Mouse (Mus musculus) ES-Bruce4 (cell line): ENCODE measurements around the gene Mgat4b. TPM values are rescaled to one million over a fixed set of nuclear protein-coding genes. Genes with fewer than 3 reads are reported as not detected.

ENCODE experiments used
- H3K27ac ChIP-seq: 2 replicates; pipeline ENCODE4 v1.5.1; 2012; ENCODE audit warnings: low read length, inconsistent platforms; ENCODE audit not compliant: insufficient read depth
- H3K27me3 ChIP-seq: 2 replicates; pipeline ENCODE4 v1.6.1; 2012; ENCODE audit warnings: mild to moderate bottlenecking, low read length, inconsistent platforms; ENCODE audit not compliant: control insufficient read depth, poor library complexity, insufficient read depth, severe bottlenecking
- H3K36me3 ChIP-seq: 2 replicates; pipeline ENCODE4 v1.6.1; 2012; ENCODE audit warnings: inconsistent platforms, mild to moderate bottlenecking, low read length, moderate library complexity; ENCODE audit not compliant: control insufficient read depth, poor library complexity, insufficient read depth, severe bottlenecking
- H3K4me1 ChIP-seq: one replicate; pipeline ENCODE4 v1.8.1; 2011; ENCODE audit warnings: low read length; ENCODE audit not compliant: control insufficient read depth, insufficient read depth
- H3K4me3 ChIP-seq: 2 replicates; pipeline ENCODE4 v1.5.1; 2011; ENCODE audit warnings: low read depth, mild to moderate bottlenecking, low read length
- H3K9ac ChIP-seq: 2 replicates; pipeline ENCODE4 v1.6.1; 2012; ENCODE audit warnings: low read depth, mild to moderate bottlenecking, inconsistent platforms; ENCODE audit not compliant: poor library complexity, severe bottlenecking
- H3K9me3 ChIP-seq: replicated peaks from 2 replicates; pipeline ENCODE4 v1.6.1; 2012; ENCODE audit warnings: mild to moderate bottlenecking, low read length, inconsistent platforms; ENCODE audit not compliant: control insufficient read depth, poor library complexity, insufficient read depth, severe bottlenecking
- CTCF ChIP-seq: IDR thresholded peaks from one replicate; pipeline ENCODE4 v1.8.1; 2011; ENCODE audit warnings: low read depth, low read length
- EP300 ChIP-seq: IDR thresholded peaks from 2 replicates; pipeline ENCODE4 v1.6.1; 2011; ENCODE audit warnings: low read depth, low read length; ENCODE audit not compliant: insufficient read depth
- POLR2A ChIP-seq: IDR thresholded peaks from one replicate; pipeline ENCODE4 v1.8.1; 2011; ENCODE audit warnings: low read length; ENCODE audit not compliant: insufficient read depth
- polyA plus RNA-seq: library from polyadenylated mRNA; stranded (reverse); fragments of >200 nt; gene quantifications from 2 replicates; pipeline ENCODE4 v1.2.4, GENCODE M21; 2011; ENCODE audit warnings: low read depth; ENCODE audit not compliant: missing spikeins, insufficient read depth, insufficient read length

Gene Mgat4b
- polyA plus RNA-seq, 1 experiment, result 30.8 TPM

DNA sequence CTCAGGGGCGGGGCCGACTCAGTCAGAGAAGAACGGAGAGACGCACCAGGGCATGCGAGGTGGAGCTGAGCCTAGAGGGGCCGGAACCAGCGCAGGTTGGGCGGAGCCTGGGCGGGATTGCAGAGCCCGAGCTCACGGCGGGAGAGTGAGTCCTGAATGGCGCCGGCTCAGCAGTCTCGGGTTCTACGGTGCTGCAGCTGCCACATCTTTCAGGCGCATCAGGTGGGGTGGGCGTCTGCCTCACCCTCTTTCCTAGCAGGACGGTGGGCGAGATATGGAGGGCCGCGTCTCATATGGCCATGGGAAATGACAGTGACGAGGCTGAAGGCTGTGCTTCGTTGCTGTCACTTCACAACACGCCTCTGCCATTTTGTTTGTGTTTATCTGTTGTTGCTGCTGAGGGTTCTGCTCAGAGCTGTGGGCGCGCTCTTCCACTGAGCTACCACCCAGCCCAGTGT is 35.9 kb upstream of the Mgat4b start:
- no peak overlapping the region for H3K27ac ChIP-seq
- H3K27me3 ChIP-seq, result no peaks in the 10 kb centered on the region
- no peaks in the 10 kb centered on the region for H3K9me3 ChIP-seq
- H3K4me3 ChIP-seq, result peak overlapping the region; percentile 92
- peak overlapping the region; percentile 48 for H3K9ac ChIP-seq
- H3K36me3 ChIP-seq, result no peaks in the 10 kb centered on the region
- H3K4me1 ChIP-seq, result no peaks in the 10 kb centered on the region
- TF ChIP-seq POLR2A (peak; percentile 93), EP300 (peak; percentile 61), CTCF (no peak)

DNA sequence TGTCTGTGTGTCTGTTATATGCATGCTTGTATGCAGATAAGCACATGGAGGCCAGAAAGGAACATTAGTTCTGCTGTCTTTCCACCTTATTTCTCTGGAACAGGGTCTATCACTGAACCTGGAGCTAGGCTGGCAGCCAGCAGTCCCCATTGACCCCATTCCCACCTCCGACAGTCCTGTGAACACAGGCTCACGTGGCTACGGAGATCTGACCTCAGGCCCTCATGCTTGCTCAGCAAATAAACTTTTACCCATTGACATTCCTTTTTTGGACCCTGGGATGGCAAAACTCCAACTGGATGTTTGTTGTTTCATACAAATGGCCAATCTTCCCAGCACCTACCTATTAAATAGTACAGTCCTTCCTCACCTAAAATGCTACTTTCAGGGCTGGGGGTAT is 34.3 kb upstream of the Mgat4b start:
- H3K27ac ChIP-seq, result no peak overlapping the region
- no peaks in the 10 kb centered on the region for H3K27me3 ChIP-seq
- H3K4me1 ChIP-seq, result no peaks in the 10 kb centered on the region
- no peaks in the 10 kb centered on the region for H3K36me3 ChIP-seq
- H3K9ac ChIP-seq, result no peak overlapping the region
- H3K4me3 ChIP-seq, result no peak overlapping the region
- TF ChIP-seq CTCF, result no peak
- H3K9me3 ChIP-seq, result no peaks in the 10 kb centered on the region

DNA sequence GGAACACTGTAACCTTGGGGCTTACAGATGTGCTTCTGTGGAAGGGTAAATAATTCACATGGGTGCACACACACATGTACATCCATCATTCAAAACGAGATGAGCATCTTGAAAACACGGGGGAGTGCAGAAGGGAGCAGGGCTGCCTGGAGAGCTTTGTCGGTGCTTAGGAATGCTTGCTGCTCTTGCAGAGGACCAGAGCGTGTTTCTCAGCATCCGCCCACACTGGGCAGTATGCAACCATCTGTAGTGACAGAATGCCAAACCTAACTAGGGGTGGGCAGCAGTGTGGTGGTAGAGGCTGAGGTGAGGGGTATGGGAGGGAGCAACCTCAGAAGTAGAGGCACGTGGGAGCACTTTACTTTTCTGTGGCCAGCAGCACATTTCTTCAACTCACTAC is 33.6 kb upstream of the Mgat4b start:
- no peak for TF ChIP-seq EP300
- no peak for TF ChIP-seq POLR2A
- TF ChIP-seq CTCF, result no peak
- Histone ChIP-seq H3K27ac (no peak overlapping the region), H3K9me3 (no peaks in the 10 kb centered on the region), H3K4me1 (no peaks in the 10 kb centered on the region), H3K9ac (no peak overlapping the region), H3K27me3 (no peaks in the 10 kb centered on the region), H3K4me3 (no peak overlapping the region), H3K36me3 (no peaks in the 10 kb centered on the region)

DNA sequence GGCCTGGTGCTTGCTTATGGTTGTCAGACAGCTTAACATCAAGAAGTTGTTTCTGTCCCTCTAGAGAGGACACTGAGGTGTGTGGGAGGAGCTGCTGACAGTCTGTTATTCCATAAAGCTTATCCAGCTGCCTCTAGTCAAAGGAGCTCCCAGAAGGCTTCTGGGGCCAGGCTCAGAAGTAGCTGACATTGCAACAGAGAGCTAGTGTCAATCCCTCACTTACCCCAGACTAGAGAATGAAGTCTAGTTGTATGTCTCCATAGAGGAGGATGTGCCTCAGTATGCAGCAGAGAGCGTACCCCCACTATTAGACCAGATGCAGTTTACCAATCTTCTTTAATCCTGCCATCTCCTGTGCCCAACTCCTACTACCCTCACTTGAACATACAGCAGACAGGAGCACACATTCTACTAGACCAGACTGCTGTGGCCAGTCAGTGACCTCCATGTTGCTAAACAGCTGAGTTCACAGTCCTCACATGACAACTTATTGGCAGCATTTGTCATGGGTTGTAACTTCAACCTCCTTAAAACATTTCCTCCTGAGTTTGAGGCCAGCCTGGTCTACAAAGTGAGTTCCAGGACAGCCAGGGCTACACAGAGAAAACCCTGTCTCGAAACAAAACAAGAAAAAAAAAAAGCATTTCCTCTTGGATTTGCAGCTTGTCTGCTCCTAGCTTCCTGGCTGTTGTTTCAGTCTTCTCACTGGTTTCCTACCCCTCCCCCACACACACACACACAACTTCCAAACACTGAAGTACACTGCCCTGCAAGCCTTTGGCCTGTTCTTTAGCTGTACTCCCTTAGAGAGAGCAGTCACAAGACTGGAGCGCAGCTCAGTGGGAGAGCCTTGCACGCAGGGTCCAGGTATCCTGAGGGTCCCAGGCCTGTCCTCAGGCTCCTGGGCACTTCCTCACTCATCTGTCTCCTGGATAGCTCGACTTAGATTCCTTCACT is 31.9 kb upstream of the Mgat4b start:
- Histone ChIP-seq H3K4me3 (no peak overlapping the region), H3K27me3 (no peaks in the 10 kb centered on the region), H3K9me3 (no peaks in the 10 kb centered on the region), H3K36me3 (no peaks in the 10 kb centered on the region), H3K4me1 (no peaks in the 10 kb centered on the region), H3K9ac (no peak overlapping the region), H3K27ac (no peak overlapping the region)
- TF ChIP-seq CTCF (no peak), POLR2A (no peak), EP300 (no peak)

DNA sequence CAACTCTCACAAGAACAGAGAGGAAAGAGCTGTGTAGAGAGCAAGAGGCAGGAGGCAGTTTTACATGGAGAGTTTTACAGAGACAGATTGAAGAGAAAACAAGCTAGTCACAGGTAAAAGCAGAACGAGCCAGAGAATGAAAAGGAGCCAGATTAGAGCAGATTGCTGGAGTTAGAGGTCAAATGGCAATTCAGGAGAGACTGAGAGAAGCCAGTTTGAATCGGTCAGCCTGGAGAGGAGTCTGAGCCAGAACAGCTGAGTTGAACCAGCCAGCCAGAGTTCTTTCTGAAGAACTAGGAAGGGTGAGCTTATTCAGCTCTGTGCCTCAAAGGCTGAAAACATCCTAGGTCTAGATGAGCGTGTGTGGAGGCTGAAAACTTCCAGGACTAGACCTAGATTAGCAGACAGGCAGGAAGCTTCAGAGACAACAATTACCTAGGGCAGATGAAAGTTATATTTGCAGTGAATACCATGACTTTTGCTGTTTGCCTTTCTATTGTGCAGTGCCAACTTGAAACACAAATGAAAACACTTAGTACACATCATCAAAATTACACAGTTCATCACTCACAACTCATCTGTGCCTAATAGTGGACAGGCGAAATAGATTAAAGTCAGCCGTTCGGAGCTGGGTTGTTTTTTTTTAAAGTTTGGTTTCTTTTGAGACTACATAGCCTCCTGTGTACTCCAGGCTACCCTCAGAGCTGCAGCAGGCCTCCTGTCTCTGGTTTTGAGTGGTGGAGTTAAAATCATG is 30.0 kb upstream of the Mgat4b start:
- Histone ChIP-seq H3K36me3 (no peaks in the 10 kb centered on the region), H3K9me3 (no peaks in the 10 kb centered on the region), H3K4me1 (no peaks in the 10 kb centered on the region), H3K27me3 (no peaks in the 10 kb centered on the region), H3K9ac (no peak overlapping the region), H3K27ac (no peak overlapping the region), H3K4me3 (no peak overlapping the region)
- no peak for TF ChIP-seq POLR2A

DNA sequence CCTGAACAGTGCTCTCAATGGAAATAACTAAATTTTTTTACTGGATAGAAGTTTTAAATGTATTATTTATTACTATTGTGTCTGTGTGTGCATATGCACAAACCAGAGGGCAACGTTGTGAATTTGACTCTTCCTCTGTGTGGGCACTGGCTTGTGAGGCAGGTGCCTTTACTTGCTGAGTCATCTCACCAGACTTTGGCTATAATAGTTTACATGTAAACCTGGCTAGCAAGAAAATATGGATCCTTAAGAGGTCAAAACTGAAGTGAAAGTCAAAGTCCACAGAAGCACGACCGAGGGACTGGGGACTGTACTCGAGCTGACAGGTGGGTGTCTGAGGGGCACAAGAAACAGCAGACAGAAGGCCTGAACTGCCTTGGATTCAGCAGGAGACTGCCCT is 28.0 kb upstream of the Mgat4b start:
- H3K9ac ChIP-seq, result no peak overlapping the region
- H3K4me1 ChIP-seq, result no peaks in the 10 kb centered on the region
- H3K36me3 ChIP-seq, result no peaks in the 10 kb centered on the region
- H3K27me3 ChIP-seq, result no peaks in the 10 kb centered on the region
- TF ChIP-seq EP300 (no peak), POLR2A (no peak), CTCF (no peak)
- H3K27ac ChIP-seq, result no peak overlapping the region
- H3K4me3 ChIP-seq, result no peak overlapping the region
- no peaks in the 10 kb centered on the region for H3K9me3 ChIP-seq
